Comparison of ENCODE assay signal across 8 mouse cellular contexts in genomic region chr8:95713100-95714010, GRCm38 (mm10). TPM values are rescaled to one million over a fixed set of nuclear protein-coding genes. Genes with fewer than 3 reads are reported as not detected.
DNase-seq lines count a peak whose midpoint lies in the region; ATAC-seq and TF ChIP-seq lines count a peak whose summit lies in the region.

No protein-coding gene starts in this region.

- no peaks in the 10 kb centered on the region for H3K27me3 ChIP-seq in forebrain, embryonic 10.5 days (ENCODE audit: poor library complexity, severe bottlenecking)
- no peaks in the 10 kb centered on the region for H3K27me3 ChIP-seq in hindbrain, embryonic 12.5 days
- no peaks in the 10 kb centered on the region for H3K27me3 ChIP-seq in spleen, adult 2 months (ENCODE audit: control insufficient read depth, insufficient read depth, low read length)

- no peak overlapping the region for H3K4me3 ChIP-seq in forebrain, embryonic 10.5 days
- H3K4me3 ChIP-seq in hindbrain, embryonic 12.5 days, result no peak overlapping the region
- no peak overlapping the region for H3K4me3 ChIP-seq in spleen, adult 2 months (ENCODE audit: extremely low read depth, insufficient read depth, insufficient read length)

- peak; percentile 57; the same call in 1 of the 2 replicates for TF ChIP-seq CTCF in spleen, adult 2 months (IDR thresholded peaks at IDR 0.05; ENCODE audit: extremely low read depth, insufficient read depth, insufficient read length, insufficient replicate concordance)

- 75% methylated on average over 19 of the region's 19 CpGs for WGBS in forebrain, embryonic 10.5 days
- WGBS in hindbrain, embryonic 12.5 days, result 80% methylated on average over 19 of the region's 19 CpGs
- 77% methylated on average over 19 of the region's 19 CpGs for WGBS in spleen, adult 2 months

- ATAC-seq in hindbrain, embryonic 12.5 days (ENCODE audit: low FRiP score), result peak; percentile 31; the same call in 1 of the 2 replicates
- ATAC-seq in megakaryocyte progenitor cell, adult 5-6 weeks (replicated peaks; ENCODE audit: poor library complexity), result peak; percentile 56

- no peak for TF ChIP-seq POLR2A in spleen, adult 2 months (IDR thresholded peaks at IDR 0.05; ENCODE audit: low read depth, low read length)

- no peak overlapping the region for H3K9ac ChIP-seq in hindbrain, embryonic 12.5 days

- H3K36me3 ChIP-seq in forebrain, embryonic 10.5 days (replicated peaks), result peaks cover 17% of the 10 kb centered on the region
- peaks cover 31% of the 10 kb centered on the region for H3K36me3 ChIP-seq in hindbrain, embryonic 12.5 days
- peaks cover 5% of the 10 kb centered on the region; the same call in 1 of the 2 replicates for H3K36me3 ChIP-seq in spleen, adult 2 months (ENCODE audit: control insufficient read depth, insufficient read depth, low read length)

- no peaks in the 10 kb centered on the region for H3K9me3 ChIP-seq in forebrain, embryonic 10.5 days
- no peaks in the 10 kb centered on the region for H3K9me3 ChIP-seq in hindbrain, embryonic 12.5 days (replicated peaks)

- no peak overlapping the region for H3K27ac ChIP-seq in forebrain, embryonic 10.5 days
- H3K27ac ChIP-seq in hindbrain, embryonic 12.5 days, result no peak overlapping the region
- H3K27ac ChIP-seq in spleen, adult 2 months (ENCODE audit: insufficient read depth, low read length), result no peak overlapping the region

- peak; percentile 76 to 80 for DNase-seq in left cerebral cortex, adult 18-20 months (ENCODE audit: low spot score in 2 of 2)
- DNase-seq in left cerebral cortex, adult 11 months (ENCODE audit: low spot score), result no peak
- peak; percentile 85 for DNase-seq in brain, adult 2 months (ENCODE audit: low read depth, low spot score)
- DNase-seq in forebrain, embryonic 10.5 days (ENCODE audit: extremely low spot score, low spot score), result peak; percentile 70
- peak; percentile 76 for DNase-seq in layer of hippocampus, adult 9-11 months
- peak; percentile 52 to 71 for DNase-seq in spleen, adult 2 months (ENCODE audit: low read depth in 1 of 2, low spot score in 2 of 2)

- H3K4me1 ChIP-seq in forebrain, embryonic 10.5 days, result peaks cover 28% of the 10 kb centered on the region
- H3K4me1 ChIP-seq in hindbrain, embryonic 12.5 days, result peaks cover 15% of the 10 kb centered on the region
- peaks cover 6% of the 10 kb centered on the region; the same call in 1 of the 2 replicates for H3K4me1 ChIP-seq in spleen, adult 2 months (ENCODE audit: control insufficient read depth, insufficient read depth, insufficient read length)

- no peak overlapping the region for H3K4me2 ChIP-seq in hindbrain, embryonic 12.5 days (replicated peaks)

RNA-seq across cellular contexts. Expression of gene Setd6, which starts 2.3 kb away (rescaled TPM):
- total RNA-seq in left cerebral cortex, adult 18-20 months (2021), result 10 to 100 TPM; 17.2 to 17.6 TPM
- polyA plus RNA-seq in forebrain, embryonic 10.5 days (2016; fragmentation: Nextera tagmentation; extraction: Ambion mirVana), result 29.5 and 31.0 TPM in 2 replicates
- polyA plus RNA-seq in hindbrain, embryonic 12.5 days (2016; fragmentation: Nextera tagmentation; extraction: Ambion mirVana), result 20.1 and 21.9 TPM in 2 replicates
- total RNA-seq in megakaryocyte progenitor cell, adult 5-6 weeks (2015), result 29.8 and 31.8 TPM in 2 replicates
- 48.4 and 48.9 TPM in 2 replicates for total RNA-seq in megakaryocyte progenitor cell, adult 5-6 weeks (2017)
- 7.2 and 10.2 TPM in 2 replicates for polyA plus RNA-seq in spleen, adult 2 months (2012; rRNA removed)

RNA-seq across cellular contexts. Expression of gene Ndrg4, which starts 36.6 kb away (rescaled TPM):
- total RNA-seq in left cerebral cortex, adult 18-20 months (2021), result 1,000 to 10,000 TPM; 1,666 to 1,729 TPM
- polyA plus RNA-seq in forebrain, embryonic 10.5 days (2016; fragmentation: Nextera tagmentation; extraction: Ambion mirVana), result 14.7 and 16.7 TPM in 2 replicates
- polyA plus RNA-seq in hindbrain, embryonic 12.5 days (2016; fragmentation: Nextera tagmentation; extraction: Ambion mirVana), result 97.1 and 99.0 TPM in 2 replicates
- not detected in 2 replicates for total RNA-seq in megakaryocyte progenitor cell, adult 5-6 weeks (2015)
- total RNA-seq in megakaryocyte progenitor cell, adult 5-6 weeks (2017), result not detected in 2 replicates
- polyA plus RNA-seq in spleen, adult 2 months (2012; rRNA removed), result 1.2 and 2.0 TPM in 2 replicates
